Mouse (Mus musculus): ENCODE data around the gene Tet3. TPM values are rescaled to one million over a fixed set of nuclear protein-coding genes. Genes with fewer than 3 reads are reported as not detected.

Gene Tet3
- total RNA-seq, 1 experiment: 6.0 TPM

DNA sequence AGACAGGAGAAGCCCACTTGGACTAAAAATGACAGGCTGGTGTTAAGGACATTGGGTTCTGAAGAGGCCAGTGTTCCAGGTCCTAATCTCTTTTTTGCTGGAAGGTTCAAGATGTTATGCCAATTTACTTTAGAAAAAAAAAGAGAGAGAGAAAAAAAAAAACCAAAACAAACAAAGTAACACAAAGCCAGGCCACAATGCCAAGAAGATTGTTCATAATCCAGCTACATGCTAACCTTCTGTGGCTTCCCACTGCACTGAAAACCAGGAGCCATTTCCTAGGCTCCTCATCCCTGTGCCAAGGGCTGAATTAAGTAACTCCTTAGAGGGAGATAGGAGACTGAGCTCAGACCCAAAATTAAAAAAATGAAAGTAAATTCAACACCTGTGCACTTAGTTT, 143.6 kb downstream of the Tet3 start:
- DNase-seq (ENCODE audit: low read depth, low spot score): no peak
- H3K27ac ChIP-seq (ENCODE audit: insufficient read depth, low read depth, low read length, poor library complexity, severe bottlenecking): no peak overlapping the region
- in situ Hi-C loops (cut with MboI; ENCODE audit: low sequenced_read_pairs in 2 of 2, unreplicated experiment in 2 of 2): no loop called here

DNA sequence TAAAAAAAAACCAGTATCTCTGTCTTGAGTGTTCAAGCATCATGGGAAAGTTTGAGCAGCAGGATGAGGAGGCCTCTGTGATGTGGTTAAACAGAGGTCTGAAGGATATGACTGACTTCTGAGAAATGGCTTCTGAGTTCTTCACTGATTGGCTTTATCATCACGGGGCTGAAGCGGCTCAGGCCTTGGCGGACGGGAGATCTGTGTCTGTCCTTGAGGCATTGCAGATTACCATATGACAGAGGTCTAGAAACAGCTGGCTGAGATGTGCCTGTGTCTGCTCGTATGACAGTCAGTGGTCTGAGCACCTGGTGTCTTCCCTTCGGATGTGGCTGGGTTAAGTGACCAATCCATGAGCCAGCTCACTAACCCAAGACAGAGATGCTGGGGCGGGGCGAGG, 146.4 kb downstream of the Tet3 start:
- Histone ChIP-seq H3K9me3 (ENCODE audit: control insufficient read depth, insufficient read depth, low read depth, low read length) (no peaks in the 10 kb centered on the region), H3K9ac (ENCODE audit: insufficient read depth, low read depth, low read length, poor library complexity, severe bottlenecking) (no peak overlapping the region), H3K27ac (ENCODE audit: insufficient read depth, low read depth, low read length, poor library complexity, severe bottlenecking) (no peak overlapping the region), H3K36me3 (ENCODE audit: control insufficient read depth, insufficient read depth, low read length, poor library complexity, severe bottlenecking) (peaks cover 12% of the 10 kb centered on the region), H3K4me1 (ENCODE audit: control insufficient read depth in 2 of 2, insufficient read depth in 2 of 2, low read length in 2 of 2, poor library complexity in 1 of 2) (peaks cover 0 to 4% of the 10 kb centered on the region in 2 experiments; a peak in 1 of 4 replicates), H3K4me3 (ENCODE audit: insufficient read depth in 1 of 2, low read depth in 1 of 2, low read length in 2 of 2, poor library complexity in 1 of 2, severe bottlenecking in 1 of 2) (no peak overlapping the region)
- TF ChIP-seq ZNF384 (IDR thresholded peaks at IDR 0.05; ENCODE audit: low read depth, low read length) (no peak), CHD2 (IDR thresholded peaks at IDR 0.05; ENCODE audit: low read depth, low read length) (no peak), ZC3H11A (IDR thresholded peaks at IDR 0.05; ENCODE audit: borderline replicate concordance, low read depth, low read length) (no peak), HCFC1 (IDR thresholded peaks at IDR 0.05; ENCODE audit: borderline replicate concordance, insufficient read depth, low read length) (no peak), MAFK (IDR thresholded peaks at IDR 0.05; ENCODE audit: insufficient read depth, low read depth, low read length) (no peak)
- in situ Hi-C loops (cut with MboI; ENCODE audit: low sequenced_read_pairs in 2 of 2, unreplicated experiment in 2 of 2): no loop called here
- DNase-seq (ENCODE audit: low read depth, low spot score): no peak

More for the DNA sequence above, 143.6 kb downstream of the Tet3 start:
- peaks cover 0 to 4% of the 10 kb centered on the region in 2 experiments; a peak in 1 of 4 replicates for H3K4me1 ChIP-seq (ENCODE audit: control insufficient read depth in 2 of 2, insufficient read depth in 2 of 2, low read length in 2 of 2, poor library complexity in 1 of 2)
- peaks cover 12% of the 10 kb centered on the region for H3K36me3 ChIP-seq (ENCODE audit: control insufficient read depth, insufficient read depth, low read length, poor library complexity, severe bottlenecking)
- H3K9ac ChIP-seq (ENCODE audit: insufficient read depth, low read depth, low read length, poor library complexity, severe bottlenecking): no peak overlapping the region
- H3K4me3 ChIP-seq (ENCODE audit: insufficient read depth in 1 of 2, low read depth in 1 of 2, low read length in 2 of 2, poor library complexity in 1 of 2, severe bottlenecking in 1 of 2): no peak overlapping the region
- TF ChIP-seq MAFK (IDR thresholded peaks at IDR 0.05; ENCODE audit: insufficient read depth, low read depth, low read length) (no peak), CHD2 (IDR thresholded peaks at IDR 0.05; ENCODE audit: low read depth, low read length) (no peak), ZNF384 (IDR thresholded peaks at IDR 0.05; ENCODE audit: low read depth, low read length) (no peak), ZC3H11A (IDR thresholded peaks at IDR 0.05; ENCODE audit: borderline replicate concordance, low read depth, low read length) (no peak), HCFC1 (IDR thresholded peaks at IDR 0.05; ENCODE audit: borderline replicate concordance, insufficient read depth, low read length) (no peak)
- H3K9me3 ChIP-seq (ENCODE audit: control insufficient read depth, insufficient read depth, low read depth, low read length): no peaks in the 10 kb centered on the region

Other genes with a start within 250 kb of the Tet3 start
- gene Slc4a5, start 239.3 kb downstream of the Tet3 start, total RNA-seq (2012; rRNA removed): 100 and 104 TPM in 2 replicates
- gene Mthfd2, start 133.2 kb downstream of the Tet3 start, total RNA-seq (2012; rRNA removed): 73.0 and 80.4 TPM in 2 replicates
- gene Mob1a, start 133.1 kb downstream of the Tet3 start, total RNA-seq (2012; rRNA removed): 32.9 and 53.4 TPM in 2 replicates
- gene Bola3, start 109.9 kb downstream of the Tet3 start, total RNA-seq (2012; rRNA removed): 13.1 and 24.5 TPM in 2 replicates
- 21.4 and 21.9 TPM in 2 replicates for gene Dguok, start 47.9 kb upstream of the Tet3 start, total RNA-seq (2012; rRNA removed)
- gene Actg2, start 77.2 kb upstream of the Tet3 start, total RNA-seq (2012; rRNA removed): 1.6 and 6.6 TPM in 2 replicates
- 2.0 and 2.3 TPM in 2 replicates for gene Stambp, start 113.6 kb upstream of the Tet3 start, total RNA-seq (2012; rRNA removed)
- not detected in 2 replicates for gene Clec4f, start 197.1 kb upstream of the Tet3 start, total RNA-seq (2012; rRNA removed)
- not detected in 2 replicates for gene Cd207, start 218.8 kb upstream of the Tet3 start, total RNA-seq (2012; rRNA removed)

Measured in ES-E14 (cell line).